Mouse (Mus musculus) heart, postnatal 0 days (tissue): ENCODE data around the gene Ddx31.

Experiments
- CTCF ChIP-seq: IDR thresholded peaks from 2 replicates; pipeline ENCODE4 v1.5.1; 2016; ENCODE audit warnings: antibody characterized with exemption, control low read depth, low read depth
- EP300 ChIP-seq: IDR thresholded peaks from 2 replicates; pipeline ENCODE4 v1.6.1; 2016; ENCODE audit warnings: antibody characterized with exemption, low read depth

- TF ChIP-seq EP300 (no peak), CTCF (no peak)
These were observed 3.8 kb upstream of the Ddx31 start for GRCm38 (mm10) chr2:28836181-28836940.
